Mouse (Mus musculus): ENCODE data around the gene Neurod2. TPM values are rescaled to one million over a fixed set of nuclear protein-coding genes. Genes with fewer than 3 reads are reported as not detected.

Neurod2 gene
- polyA plus RNA-seq, 1 experiment: not detected

GRCm38 (mm10) chr11:98295013-98295585 lies 34.3 kb downstream of the Neurod2 start:
- peak overlapping the region; percentile 79 for H3K4me2 ChIP-seq (ENCODE audit: low read depth)
- H3K4me3 ChIP-seq: peak overlapping the region; percentile 16
- H3K36me3 ChIP-seq (ENCODE audit: control insufficient read depth, insufficient read depth): no peaks in the 10 kb centered on the region
- H3K27me3 ChIP-seq (ENCODE audit: control insufficient read depth, insufficient read depth, insufficient read length): peaks cover 31% of the 10 kb centered on the region
- TF ChIP-seq TCF3 (IDR thresholded peaks at IDR 0.05; ENCODE audit: insufficient read length, low read depth): no peak
- TF ChIP-seq MYOD1 (IDR thresholded peaks at IDR 0.05; ENCODE audit: control insufficient read depth in 1 of 3, insufficient read length in 2 of 3, low read depth in 2 of 3): no peak
- TF ChIP-seq E2F4 (IDR thresholded peaks at IDR 0.05; ENCODE audit: insufficient read depth): no peak
- TF ChIP-seq REST (IDR thresholded peaks at IDR 0.05; ENCODE audit: insufficient read depth, insufficient read length): no peak
- no peak for TF ChIP-seq MAX (IDR thresholded peaks at IDR 0.05; ENCODE audit: low read depth)
- TF ChIP-seq USF1 (IDR thresholded peaks at IDR 0.05; ENCODE audit: low read depth): no peak
- no peak for TF ChIP-seq MYOG (IDR thresholded peaks at IDR 0.05; ENCODE audit: control insufficient read depth in 1 of 3, insufficient read depth in 1 of 3, insufficient read length in 2 of 3, low read depth in 2 of 3)
- no peak for TF ChIP-seq SRF (IDR thresholded peaks at IDR 0.05; ENCODE audit: control insufficient read depth, insufficient read length, low read depth)
- TF ChIP-seq POLR2A (IDR thresholded peaks at IDR 0.05; ENCODE audit: insufficient read length, low read depth): no peak
- TF ChIP-seq POLR2AphosphoS2 (IDR thresholded peaks at IDR 0.05; ENCODE audit: insufficient read length, low read depth): no peak
- no peak for TF ChIP-seq TCF12 (IDR thresholded peaks at IDR 0.05; ENCODE audit: insufficient read depth, poor library complexity, severe bottlenecking)
- no peak for TF ChIP-seq CEBPB (IDR thresholded peaks at IDR 0.05; ENCODE audit: insufficient read depth, poor library complexity, severe bottlenecking)
- H3K79me2 ChIP-seq (ENCODE audit: control insufficient read depth, insufficient read depth): no peaks in the 10 kb centered on the region
- H3ac ChIP-seq (ENCODE audit: control insufficient read depth, insufficient read length): peak overlapping the region; percentile 33

GRCm38 (mm10) chr11:98294188-98295012 lies 35.0 kb downstream of the Neurod2 start:
- Histone ChIP-seq H3K36me3 (ENCODE audit: control insufficient read depth, insufficient read depth) (no peaks in the 10 kb centered on the region), H3K79me2 (ENCODE audit: control insufficient read depth, insufficient read depth) (no peaks in the 10 kb centered on the region), H3K27me3 (ENCODE audit: control insufficient read depth, insufficient read depth, insufficient read length) (peaks cover 31% of the 10 kb centered on the region), H3K4me3 (peak overlapping the region; percentile 16), H3ac (ENCODE audit: control insufficient read depth, insufficient read length) (peak overlapping the region; percentile 33), H3K4me2 (ENCODE audit: low read depth) (peak overlapping the region; percentile 79)
- TF ChIP-seq MYOD1 (IDR thresholded peaks at IDR 0.05; ENCODE audit: control insufficient read depth in 1 of 3, insufficient read length in 2 of 3, low read depth in 2 of 3): no peak
- no peak for TF ChIP-seq E2F4 (IDR thresholded peaks at IDR 0.05; ENCODE audit: insufficient read depth)
- no peak for TF ChIP-seq REST (IDR thresholded peaks at IDR 0.05; ENCODE audit: insufficient read depth, insufficient read length)
- TF ChIP-seq TCF12 (IDR thresholded peaks at IDR 0.05; ENCODE audit: insufficient read depth, poor library complexity, severe bottlenecking): no peak
- TF ChIP-seq CEBPB (IDR thresholded peaks at IDR 0.05; ENCODE audit: insufficient read depth, poor library complexity, severe bottlenecking): no peak
- no peak for TF ChIP-seq POLR2A (IDR thresholded peaks at IDR 0.05; ENCODE audit: insufficient read length, low read depth)

- H3K4me3 ChIP-seq: no peak overlapping the region
- no peak overlapping the region for H3K4me2 ChIP-seq (ENCODE audit: low read depth)
- H3ac ChIP-seq (ENCODE audit: control insufficient read depth, insufficient read length): no peak overlapping the region
- H3K79me2 ChIP-seq (ENCODE audit: control insufficient read depth, insufficient read depth): no peaks in the 10 kb centered on the region
- H3K36me3 ChIP-seq (ENCODE audit: control insufficient read depth, insufficient read depth): no peaks in the 10 kb centered on the region
- TF ChIP-seq TCF3 (IDR thresholded peaks at IDR 0.05; ENCODE audit: insufficient read length, low read depth): no peak
- TF ChIP-seq POLR2A (IDR thresholded peaks at IDR 0.05; ENCODE audit: insufficient read length, low read depth): no peak
- TF ChIP-seq TCF12 (IDR thresholded peaks at IDR 0.05; ENCODE audit: insufficient read depth, poor library complexity, severe bottlenecking): no peak
- no peak for TF ChIP-seq CEBPB (IDR thresholded peaks at IDR 0.05; ENCODE audit: insufficient read depth, poor library complexity, severe bottlenecking)
- no peak for TF ChIP-seq MAX (IDR thresholded peaks at IDR 0.05; ENCODE audit: low read depth)
- TF ChIP-seq USF1 (IDR thresholded peaks at IDR 0.05; ENCODE audit: low read depth): no peak
- no peak for TF ChIP-seq MYOD1 (IDR thresholded peaks at IDR 0.05; ENCODE audit: control insufficient read depth in 1 of 3, insufficient read length in 2 of 3, low read depth in 2 of 3)
- TF ChIP-seq SRF (IDR thresholded peaks at IDR 0.05; ENCODE audit: control insufficient read depth, insufficient read length, low read depth): no peak
- TF ChIP-seq MYOG (IDR thresholded peaks at IDR 0.05; ENCODE audit: control insufficient read depth in 1 of 3, insufficient read depth in 1 of 3, insufficient read length in 2 of 3, low read depth in 2 of 3): no peak
- no peak for TF ChIP-seq POLR2AphosphoS2 (IDR thresholded peaks at IDR 0.05; ENCODE audit: insufficient read length, low read depth)
- TF ChIP-seq E2F4 (IDR thresholded peaks at IDR 0.05; ENCODE audit: insufficient read depth): no peak
- TF ChIP-seq REST (IDR thresholded peaks at IDR 0.05; ENCODE audit: insufficient read depth, insufficient read length): no peak
- H3K27me3 ChIP-seq (ENCODE audit: control insufficient read depth, insufficient read depth, insufficient read length): peaks cover 31% of the 10 kb centered on the region
These were observed 36.4 kb downstream of the Neurod2 start for GRCm38 (mm10) chr11:98293070-98293469.

GRCm38 (mm10) chr11:98290906-98291305 lies 38.5 kb downstream of the Neurod2 start:
- peaks cover 31% of the 10 kb centered on the region for H3K27me3 ChIP-seq (ENCODE audit: control insufficient read depth, insufficient read depth, insufficient read length)
- no peak for TF ChIP-seq E2F4 (IDR thresholded peaks at IDR 0.05; ENCODE audit: insufficient read depth)
- no peak for TF ChIP-seq MAX (IDR thresholded peaks at IDR 0.05; ENCODE audit: low read depth)
- no peak for TF ChIP-seq MYOG (IDR thresholded peaks at IDR 0.05; ENCODE audit: control insufficient read depth in 1 of 3, insufficient read depth in 1 of 3, insufficient read length in 2 of 3, low read depth in 2 of 3)
- no peak for TF ChIP-seq TCF3 (IDR thresholded peaks at IDR 0.05; ENCODE audit: insufficient read length, low read depth)
- no peak for TF ChIP-seq REST (IDR thresholded peaks at IDR 0.05; ENCODE audit: insufficient read depth, insufficient read length)
- TF ChIP-seq USF1 (IDR thresholded peaks at IDR 0.05; ENCODE audit: low read depth): no peak
- no peak for TF ChIP-seq SRF (IDR thresholded peaks at IDR 0.05; ENCODE audit: control insufficient read depth, insufficient read length, low read depth)
- no peak for TF ChIP-seq POLR2A (IDR thresholded peaks at IDR 0.05; ENCODE audit: insufficient read length, low read depth)
- TF ChIP-seq POLR2AphosphoS2 (IDR thresholded peaks at IDR 0.05; ENCODE audit: insufficient read length, low read depth): no peak
- no peak for TF ChIP-seq MYOD1 (IDR thresholded peaks at IDR 0.05; ENCODE audit: control insufficient read depth in 1 of 3, insufficient read length in 2 of 3, low read depth in 2 of 3)
- no peak for TF ChIP-seq TCF12 (IDR thresholded peaks at IDR 0.05; ENCODE audit: insufficient read depth, poor library complexity, severe bottlenecking)
- TF ChIP-seq CEBPB (IDR thresholded peaks at IDR 0.05; ENCODE audit: insufficient read depth, poor library complexity, severe bottlenecking): no peak
- no peaks in the 10 kb centered on the region for H3K79me2 ChIP-seq (ENCODE audit: control insufficient read depth, insufficient read depth)
- H3K4me3 ChIP-seq: no peak overlapping the region
- H3K36me3 ChIP-seq (ENCODE audit: control insufficient read depth, insufficient read depth): no peaks in the 10 kb centered on the region
- no peak overlapping the region for H3K4me2 ChIP-seq (ENCODE audit: low read depth)
- no peak overlapping the region for H3ac ChIP-seq (ENCODE audit: control insufficient read depth, insufficient read length)
